Mouse (Mus musculus) activated CD4-positive, CD25-positive, alpha-beta regulatory T cell, adult 4 months (primary cell): Measurements from ENCODE around the gene Shld1. TPM values are rescaled to one million over a fixed set of nuclear protein-coding genes. Genes with fewer than 3 reads are reported as not detected.

Source experiments
- polyA plus RNA-seq, 2 experiments: library from polyadenylated mRNA; unstranded; fragments of 100-300 nt; shearing (Covaris generic); gene quantifications; one replicate each; pipeline ENCODE4 v1.2.1; 2017

The Shld1 gene
- polyA plus RNA-seq, 2 experiments from 2014 or later: 27.2 to 28.1 TPM

Other genes starting within 250 kb of the Shld1 start
- 10 to 100 TPM; 50.6 to 63.3 TPM for gene Gpcpd1, start 99.2 kb upstream of the Shld1 start, polyA plus RNA-seq
- under 1 TPM in 1 of 2 experiments, not detected in 1; 0.16 TPM for gene Chgb, start 94.3 kb downstream of the Shld1 start, polyA plus RNA-seq
- gene Trmt6, start 129.1 kb downstream of the Shld1 start, polyA plus RNA-seq: 10 to 100 TPM; 41.9 to 47.2 TPM
- 1 to 10 TPM; 1.1 to 3.2 TPM for gene Mcm8, start 129.2 kb downstream of the Shld1 start, polyA plus RNA-seq
- gene Crls1, start 159.7 kb downstream of the Shld1 start, polyA plus RNA-seq: 1 to 10 TPM; 2.9 to 3.8 TPM
- under 1 TPM in 1 of 2 experiments, not detected in 1; 0.69 TPM for gene Lrrn4, start 194.0 kb downstream of the Shld1 start, polyA plus RNA-seq